Mouse (Mus musculus) embryonic facial prominence, embryonic 11.5 days (tissue): ENCODE results near the gene Ddx5. TPM values are rescaled to one million over a fixed set of nuclear protein-coding genes. Genes with fewer than 3 reads are reported as not detected.

Experiments used
- microRNA-seq: library from miRNA; unstranded; fragments of <30 nt; microRNA quantifications from one replicate; pipeline ENCODE4, GENCODE M21; 2016; ENCODE audit warnings: borderline number of aligned reads
- polyA plus RNA-seq: library from polyadenylated mRNA; unstranded; fragments of >200 nt; fragmentation: Nextera tagmentation; extraction: Ambion mirVana; gene quantifications from 2 replicates; pipeline ENCODE4 v1.2.1, GENCODE M21; 2014

Gene Ddx5
- polyA plus RNA-seq, 1 experiment from 2014 or later: 533 TPM

Small RNA genes within 50 kb of the gene (microRNA-seq; reads per million reads assigned to microRNA genes)
- not detected for gene Gm25994
- gene Mir3064: 17.9 reads per million, percentile 19 among the genes with 10 or more reads in this experiment

Other genes starting within 250 kb of the Ddx5 start
- gene Tex2, start 175.8 kb downstream of the Ddx5 start, polyA plus RNA-seq: 6.9 and 7.4 TPM in 2 replicates
- gene Pecam1, start 38.6 kb downstream of the Ddx5 start, polyA plus RNA-seq: 26.7 and 29.7 TPM in 2 replicates
- 0.47 and 0.94 TPM in 2 replicates for gene Milr1, start 38.0 kb downstream of the Ddx5 start, polyA plus RNA-seq
- gene Polg2, start 9.6 kb downstream of the Ddx5 start, polyA plus RNA-seq: 7.3 and 12.7 TPM in 2 replicates
- gene Cep95, start 67 bp upstream of the Ddx5 start, polyA plus RNA-seq: 21.1 and 22.6 TPM in 2 replicates
- 19.8 and 20.4 TPM in 2 replicates for gene Smurf2, start 131.5 kb upstream of the Ddx5 start, polyA plus RNA-seq
- 673 and 680 TPM in 2 replicates for gene Kpna2, start 210.4 kb upstream of the Ddx5 start, polyA plus RNA-seq
- gene 1810010H24Rik, start 236.5 kb upstream of the Ddx5 start, polyA plus RNA-seq: 1.8 and 3.4 TPM in 2 replicates